Mouse (Mus musculus): ENCODE measurements around the gene Prss8. TPM values are rescaled to one million over a fixed set of nuclear protein-coding genes. Genes with fewer than 3 reads are reported as not detected.

The Prss8 gene
- polyA plus RNA-seq (2012; ENCODE audit: low replicate concordance), result not detected in 2 replicates

DNA sequence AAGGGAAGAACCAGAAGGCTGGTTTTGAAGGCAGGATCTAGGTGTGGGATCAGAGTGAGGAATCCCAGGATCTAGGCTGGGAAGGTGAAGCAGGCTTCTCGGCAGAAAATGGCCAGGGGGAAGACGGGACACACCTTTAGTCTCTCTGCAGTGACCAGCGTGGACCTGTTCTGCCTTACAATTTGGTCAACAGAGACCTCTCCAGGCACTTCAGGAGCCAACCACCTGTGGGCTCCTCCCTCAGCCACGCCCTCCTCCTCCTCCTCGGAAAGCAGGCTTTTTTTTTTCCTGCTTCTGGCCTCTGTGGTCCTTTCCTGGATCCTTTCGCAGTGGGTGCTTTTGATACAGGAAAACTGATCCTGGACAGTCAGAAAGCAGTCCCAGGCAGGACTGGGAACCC is at the start of gene Prss8:
Gene Prss8, minus strand, starts transcription at position 182 of the 400 bp plus-strand sequence.

GRCm38 (mm10) chr7:127967004-127967921 is 37.4 kb upstream of the Prss8 start, which contains the start of gene Fus:
TSS of gene Fus (plus strand) at chr7:127967457.

DNA sequence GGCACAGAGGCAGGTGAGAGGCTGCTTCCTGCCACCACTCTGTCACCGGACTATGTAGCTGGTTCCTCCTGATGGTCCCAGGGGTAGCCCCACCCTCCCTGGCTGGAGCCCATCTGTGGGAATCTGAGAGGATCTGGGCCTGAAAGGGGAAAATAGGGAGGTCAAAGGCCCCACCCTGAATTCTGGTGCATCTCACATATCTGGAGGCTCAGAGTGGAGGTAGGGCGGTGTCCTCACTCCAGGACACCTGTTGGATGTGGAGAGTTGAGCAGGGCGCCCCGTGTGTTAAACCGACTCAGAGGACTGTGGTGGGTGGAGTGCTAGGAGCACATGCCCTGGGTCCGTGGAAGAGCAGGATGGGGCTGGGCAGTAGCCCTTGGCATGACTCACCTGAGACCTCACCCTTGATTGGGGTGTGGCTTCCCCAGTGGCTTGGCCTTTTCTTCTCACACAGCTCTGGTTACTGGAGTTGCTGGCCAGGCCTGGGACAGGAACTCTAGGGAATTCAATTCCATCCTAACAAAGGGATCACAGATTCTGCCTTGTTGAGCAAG is 16.6 kb upstream of the Prss8 start, which contains the start of gene Prss36:
Gene Prss36, minus strand, starts transcription at position 256 of the 554 bp plus-strand sequence.

DNA sequence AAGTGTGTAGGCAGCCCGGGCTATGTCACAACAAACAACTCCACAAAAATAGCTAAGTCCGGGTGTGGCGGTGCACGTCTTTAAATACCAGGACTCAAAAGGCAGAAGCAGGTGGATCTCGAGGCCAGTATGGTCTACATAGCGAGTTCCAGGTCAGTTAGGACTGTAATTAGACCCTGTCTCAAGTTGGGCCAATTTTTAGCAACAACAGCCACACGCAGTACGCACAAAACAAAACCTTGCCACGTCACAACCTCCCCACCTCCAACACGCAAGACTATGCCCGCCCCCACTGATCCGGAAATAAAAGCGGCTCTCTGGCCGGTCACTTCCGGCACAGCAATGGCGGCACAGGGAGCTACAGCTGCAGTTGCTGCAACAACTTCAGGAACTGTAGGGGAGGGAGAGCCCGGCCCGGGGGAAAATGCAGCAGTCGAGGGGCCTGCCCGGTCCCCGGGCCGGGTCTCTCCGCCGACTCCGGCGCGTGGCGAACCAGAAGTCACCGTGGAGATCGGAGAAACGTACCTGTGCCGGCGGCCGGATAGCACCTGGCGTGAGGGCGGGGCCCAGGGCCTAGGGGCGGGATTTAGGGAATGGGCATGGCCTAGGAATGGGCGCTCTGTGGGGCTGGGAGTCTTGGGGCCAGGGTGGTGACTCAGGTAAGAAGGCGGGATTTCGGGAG is 17.6 kb downstream of the Prss8 start, which contains the start of gene Kat8:
Gene Kat8, plus strand, starts transcription at position 327 of the 682 bp plus-strand sequence.

DNA sequence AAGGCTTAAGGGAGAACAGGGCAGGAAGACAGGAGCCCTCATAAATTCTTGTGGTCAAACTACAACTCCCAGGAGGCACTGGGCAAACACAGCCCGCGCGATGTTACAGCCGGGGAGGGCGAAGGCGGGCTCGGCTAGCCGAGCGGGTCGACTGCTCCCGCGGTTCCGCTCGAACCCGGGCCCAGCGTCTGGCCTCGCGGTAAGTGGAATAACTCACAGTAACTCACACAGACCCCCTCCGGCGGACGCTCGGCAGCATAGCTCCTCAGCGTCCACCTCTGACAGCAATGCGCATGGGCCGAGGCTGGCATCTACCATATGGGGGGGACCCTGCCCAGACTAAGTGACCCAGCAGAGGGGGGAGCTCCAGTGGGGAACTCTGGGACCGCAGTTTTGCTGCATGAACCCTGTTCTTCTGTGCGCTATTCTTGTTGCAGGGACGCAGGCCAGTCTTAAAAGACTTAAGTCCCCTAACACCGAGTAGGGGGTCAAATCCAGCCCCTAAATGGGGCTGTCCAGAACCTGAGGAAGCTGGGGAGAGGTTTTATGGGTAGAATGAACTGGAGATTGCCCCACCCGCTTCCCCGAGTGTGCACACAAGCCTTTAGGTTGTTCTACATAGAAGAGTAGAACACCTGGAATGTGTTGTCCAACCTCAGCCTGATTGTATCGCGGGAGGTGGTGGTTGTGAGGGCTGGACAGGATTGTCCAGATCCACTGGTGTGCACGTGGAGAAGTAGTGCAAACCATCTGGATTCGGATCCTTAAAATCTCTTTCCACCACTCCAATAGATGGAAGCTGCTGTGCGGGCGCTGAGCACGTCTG is 25.7 kb downstream of the Prss8 start, which contains the start of gene Bckdk:
Gene Bckdk, plus strand, starts transcription at position 112 of the 826 bp plus-strand sequence.

GRCm38 (mm10) chr7:127895442-127895841 is 34.5 kb downstream of the Prss8 start, which contains the start of the genes Gm21974 and Vkorc1:
TSS of gene Gm21974 (minus strand) at chr7:127895454.
TSS of gene Vkorc1 (minus strand) at chr7:127895617.

GRCm38 (mm10) chr7:127890798-127891197 is 39.1 kb downstream of the Prss8 start, which contains the start of gene Prss53:
TSS of gene Prss53 (minus strand) at chr7:127890970.

DNA sequence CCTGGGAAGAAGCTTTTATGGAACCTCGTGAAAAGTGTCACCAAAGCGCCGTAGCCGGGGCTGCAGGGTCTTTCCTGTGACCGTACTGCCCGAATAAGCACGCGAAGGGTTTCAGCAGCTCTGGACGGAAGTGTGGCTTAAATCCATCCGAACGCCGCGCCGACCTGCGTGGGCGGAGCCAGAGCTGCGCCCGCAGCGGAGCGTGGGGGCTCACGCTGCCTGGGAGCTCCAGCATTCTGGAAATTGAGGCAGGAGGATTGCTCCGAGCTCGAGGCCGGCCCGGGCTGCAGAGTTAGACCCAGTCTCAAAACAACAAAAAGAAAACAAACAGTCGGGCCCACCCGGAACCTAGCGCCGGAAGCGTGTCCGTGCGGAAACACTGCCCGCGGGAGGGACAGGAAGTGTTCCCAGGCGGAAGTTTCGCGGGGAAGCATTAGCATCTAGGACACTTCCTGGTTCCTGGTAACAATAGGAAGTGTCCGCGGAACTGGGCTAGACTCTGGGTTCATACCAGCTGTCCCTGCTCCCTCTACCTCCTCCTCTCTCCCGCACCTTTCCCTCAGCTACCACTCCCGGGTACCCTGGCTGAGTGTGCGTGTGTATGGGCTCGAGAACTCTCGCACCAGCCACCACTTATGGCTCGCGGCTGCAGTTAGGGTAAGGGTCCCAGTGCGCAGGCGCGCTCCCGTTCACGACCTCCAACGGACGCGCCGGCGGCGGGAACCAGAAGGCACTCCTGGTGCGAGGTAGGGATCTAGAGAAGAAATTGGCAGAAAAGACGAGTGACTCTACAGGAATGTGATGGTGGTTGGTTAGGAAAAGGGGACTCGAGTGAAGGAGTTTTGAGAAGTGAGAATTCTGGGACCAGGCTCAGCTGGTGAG is 53.2 kb downstream of the Prss8 start, which contains the start of gene Zfp668:
Gene Zfp668, minus strand, starts transcription at position 362 of the 882 bp plus-strand sequence.

GRCm38 (mm10) chr7:127876041-127876466 is 53.9 kb downstream of the Prss8 start, which contains the start of gene Zfp646:
TSS of gene Zfp646 (plus strand) at chr7:127876221.

Other genes starting within 250 kb of the Prss8 start
- gene Bcl7c, start 221.2 kb downstream of the Prss8 start, polyA plus RNA-seq (2012; ENCODE audit: low replicate concordance), result 235 and 532 TPM in 2 replicates
- 0.69 and 1.3 TPM in 2 replicates for gene Ctf1, start 217.4 kb downstream of the Prss8 start, polyA plus RNA-seq (2012; ENCODE audit: low replicate concordance)
- not detected in 2 replicates for gene Ctf2, start 197.9 kb downstream of the Prss8 start, polyA plus RNA-seq (2012; ENCODE audit: low replicate concordance)
- 47.5 and 50.3 TPM in 2 replicates for gene Fbxl19, start 185.6 kb downstream of the Prss8 start, polyA plus RNA-seq (2012; ENCODE audit: low replicate concordance)
- 28.7 and 40.4 TPM in 2 replicates for gene Orai3, start 160.3 kb downstream of the Prss8 start, polyA plus RNA-seq (2012; ENCODE audit: low replicate concordance)
- 110 and 121 TPM in 2 replicates for gene Setd1a, start 153.4 kb downstream of the Prss8 start, polyA plus RNA-seq (2012; ENCODE audit: low replicate concordance)
- 2.2 TPM in 1 of 2 replicates, not detected in the other for gene Gm49388, start 144.5 kb downstream of the Prss8 start, polyA plus RNA-seq (2012; ENCODE audit: low replicate concordance)
- gene Hsd3b7, start 129.5 kb downstream of the Prss8 start, polyA plus RNA-seq (2012; ENCODE audit: low replicate concordance), result 0.69 and 8.5 TPM in 2 replicates
- 24.8 and 27.0 TPM in 2 replicates for gene Stx4a, start 105.8 kb downstream of the Prss8 start, polyA plus RNA-seq (2012; ENCODE audit: low replicate concordance)
- 0.23 and 0.28 TPM in 2 replicates for gene Stx1b, start 105.6 kb downstream of the Prss8 start, polyA plus RNA-seq (2012; ENCODE audit: low replicate concordance)
- 13.4 and 33.6 TPM in 2 replicates for gene Zfp646, start 53.9 kb downstream of the Prss8 start, polyA plus RNA-seq (2012; ENCODE audit: low replicate concordance)
- 22.6 and 26.8 TPM in 2 replicates for gene Zfp668, start 53.3 kb downstream of the Prss8 start, polyA plus RNA-seq (2012; ENCODE audit: low replicate concordance)
- 0.58 and 1.1 TPM in 2 replicates for gene Prss53, start 39.1 kb downstream of the Prss8 start, polyA plus RNA-seq (2012; ENCODE audit: low replicate concordance)
- gene Gm21974, start 34.6 kb downstream of the Prss8 start, polyA plus RNA-seq (2012; ENCODE audit: low replicate concordance), result not detected in 2 replicates
- 10.1 and 24.2 TPM in 2 replicates for gene Vkorc1, start 34.5 kb downstream of the Prss8 start, polyA plus RNA-seq (2012; ENCODE audit: low replicate concordance)
- gene Bckdk, start 26.0 kb downstream of the Prss8 start, polyA plus RNA-seq (2012; ENCODE audit: low replicate concordance), result 79.6 and 212 TPM in 2 replicates
- gene Kat8, start 17.6 kb downstream of the Prss8 start, polyA plus RNA-seq (2012; ENCODE audit: low replicate concordance), result 2.0 and 6.1 TPM in 2 replicates
- 2.3 and 7.5 TPM in 2 replicates for gene Prss36, start 16.6 kb upstream of the Prss8 start, polyA plus RNA-seq (2012; ENCODE audit: low replicate concordance)
- 125 and 210 TPM in 2 replicates for gene Fus, start 37.4 kb upstream of the Prss8 start, polyA plus RNA-seq (2012; ENCODE audit: low replicate concordance)
- gene Pycard, start 63.8 kb upstream of the Prss8 start, polyA plus RNA-seq (2012; ENCODE audit: low replicate concordance), result 2.1 and 2.2 TPM in 2 replicates
- 0.10 TPM in 1 of 2 replicates, not detected in the other for gene Trim72, start 73.8 kb upstream of the Prss8 start, polyA plus RNA-seq (2012; ENCODE audit: low replicate concordance)
- 1.3 and 1.8 TPM in 2 replicates for gene Itgam, start 132.5 kb upstream of the Prss8 start, polyA plus RNA-seq (2012; ENCODE audit: low replicate concordance)
- not detected in 2 replicates for gene Gm49368, start 132.6 kb upstream of the Prss8 start, polyA plus RNA-seq (2012; ENCODE audit: low replicate concordance)
- 2.3 and 3.4 TPM in 2 replicates for gene Itgax, start 199.4 kb upstream of the Prss8 start, polyA plus RNA-seq (2012; ENCODE audit: low replicate concordance)
- 8.5 and 16.4 TPM in 2 replicates for gene Itgad, start 224.3 kb upstream of the Prss8 start, polyA plus RNA-seq (2012; ENCODE audit: low replicate concordance)